Mouse (Mus musculus): ENCODE data around the gene Bbip1.

Gene Bbip1

DNA sequence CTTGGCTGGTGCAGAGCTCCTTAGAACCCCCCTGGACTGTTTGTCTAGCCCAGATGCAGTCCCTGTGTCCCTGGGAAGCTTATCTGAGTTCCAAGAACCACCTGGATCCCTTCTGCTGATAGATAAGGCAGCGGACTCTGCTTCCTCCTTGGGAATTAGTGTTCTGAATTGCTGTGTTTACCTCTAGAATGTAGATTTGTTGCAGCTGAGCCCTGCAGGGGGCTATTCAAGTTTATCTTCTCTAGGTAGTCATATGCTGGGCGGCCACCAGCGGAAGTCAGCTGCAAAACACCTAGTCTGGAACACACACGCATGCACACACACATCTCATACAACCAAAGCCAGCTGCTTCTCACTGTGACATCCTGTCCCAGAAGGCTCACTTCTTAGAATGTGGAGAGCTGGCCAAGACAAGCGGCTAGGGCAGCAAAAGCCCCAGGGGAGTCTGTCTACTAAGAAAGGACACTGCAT lies 53.6 kb downstream of the Bbip1 start:
- peak; percentile 86 for DNase-seq (ENCODE audit: low read depth, low spot score)

DNA sequence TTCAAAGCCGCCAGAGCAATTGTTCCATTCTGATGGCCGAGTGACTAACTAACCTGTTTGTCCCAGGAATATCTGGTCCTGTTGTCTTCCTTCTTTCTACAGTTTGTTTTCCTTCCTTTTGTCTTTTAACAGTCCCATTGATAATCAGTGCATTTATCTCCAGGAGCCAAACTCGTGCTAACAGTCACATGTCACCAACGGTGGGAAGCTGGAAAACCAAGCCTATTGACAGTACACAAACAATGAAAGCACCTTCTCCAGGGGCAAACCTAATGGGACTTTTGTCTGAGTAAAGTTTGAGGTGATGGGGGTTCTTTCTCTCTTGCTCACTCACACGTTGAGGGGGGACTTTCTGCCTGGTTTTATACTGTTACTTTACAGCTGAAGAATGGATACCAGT lies 54.2 kb downstream of the Bbip1 start:
- DNase-seq (ENCODE audit: low read depth, low spot score) = no peak

DNA sequence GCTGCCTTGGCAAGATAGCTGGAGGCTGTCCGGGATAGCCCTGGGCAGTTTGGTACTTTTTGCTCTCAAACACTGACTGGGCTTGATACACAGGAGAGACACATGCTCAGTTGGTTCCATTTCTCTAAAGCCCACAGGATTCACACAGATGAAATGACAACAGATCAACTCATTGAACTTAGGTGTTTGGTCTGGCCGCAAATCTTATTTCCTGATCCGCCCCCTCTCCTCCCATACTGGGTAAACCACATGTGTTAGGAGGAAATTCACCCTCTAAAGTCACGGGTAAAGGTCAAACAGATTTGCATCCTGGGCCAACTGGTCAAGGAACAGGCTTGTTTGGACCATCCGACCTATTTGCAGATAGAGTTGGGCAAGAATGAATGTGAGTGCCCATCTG lies 54.9 kb downstream of the Bbip1 start:
- peak; percentile 71 for DNase-seq (ENCODE audit: low read depth, low spot score)

DNA sequence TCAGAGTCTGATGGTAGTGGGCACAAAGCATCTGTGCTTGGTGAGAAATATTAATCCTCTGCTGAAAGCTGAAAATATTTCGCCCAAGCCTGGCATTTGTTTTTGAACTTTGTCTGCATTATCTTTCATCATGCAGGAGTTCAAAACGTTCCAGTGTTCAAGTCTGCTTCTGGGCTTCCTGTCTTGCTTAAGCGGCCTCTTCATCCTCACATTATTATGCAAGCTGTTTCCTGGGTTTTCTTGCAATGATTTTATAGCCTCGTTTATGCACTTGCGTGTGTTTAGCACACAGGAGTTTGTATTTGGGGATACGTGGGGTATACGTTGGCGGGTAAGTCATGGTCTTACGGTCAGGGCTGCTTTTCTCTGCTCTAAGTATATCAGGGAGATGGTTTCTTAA lies 56.1 kb downstream of the Bbip1 start:
- peak; percentile 55 for DNase-seq (ENCODE audit: low read depth, low spot score)

DNA sequence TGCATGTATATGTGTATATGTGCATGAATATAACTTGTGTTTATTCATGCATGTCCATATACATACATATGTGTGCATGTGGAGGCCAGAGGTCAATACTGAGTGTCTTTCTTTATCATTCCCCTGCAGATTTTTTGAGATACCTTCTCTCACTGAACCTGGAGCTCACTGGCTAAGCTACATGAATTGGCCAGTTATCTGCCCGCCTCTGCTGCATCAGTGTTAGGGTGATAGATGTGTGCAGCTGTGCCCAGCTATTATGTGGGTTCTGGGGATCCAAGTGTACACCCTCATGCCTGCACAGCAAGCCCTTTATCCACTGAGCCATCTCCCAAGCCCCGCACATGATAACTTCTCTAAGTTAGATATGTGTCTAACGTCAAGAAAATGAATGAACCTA lies 56.6 kb downstream of the Bbip1 start:
- DNase-seq (ENCODE audit: low read depth, low spot score) = no peak

DNA sequence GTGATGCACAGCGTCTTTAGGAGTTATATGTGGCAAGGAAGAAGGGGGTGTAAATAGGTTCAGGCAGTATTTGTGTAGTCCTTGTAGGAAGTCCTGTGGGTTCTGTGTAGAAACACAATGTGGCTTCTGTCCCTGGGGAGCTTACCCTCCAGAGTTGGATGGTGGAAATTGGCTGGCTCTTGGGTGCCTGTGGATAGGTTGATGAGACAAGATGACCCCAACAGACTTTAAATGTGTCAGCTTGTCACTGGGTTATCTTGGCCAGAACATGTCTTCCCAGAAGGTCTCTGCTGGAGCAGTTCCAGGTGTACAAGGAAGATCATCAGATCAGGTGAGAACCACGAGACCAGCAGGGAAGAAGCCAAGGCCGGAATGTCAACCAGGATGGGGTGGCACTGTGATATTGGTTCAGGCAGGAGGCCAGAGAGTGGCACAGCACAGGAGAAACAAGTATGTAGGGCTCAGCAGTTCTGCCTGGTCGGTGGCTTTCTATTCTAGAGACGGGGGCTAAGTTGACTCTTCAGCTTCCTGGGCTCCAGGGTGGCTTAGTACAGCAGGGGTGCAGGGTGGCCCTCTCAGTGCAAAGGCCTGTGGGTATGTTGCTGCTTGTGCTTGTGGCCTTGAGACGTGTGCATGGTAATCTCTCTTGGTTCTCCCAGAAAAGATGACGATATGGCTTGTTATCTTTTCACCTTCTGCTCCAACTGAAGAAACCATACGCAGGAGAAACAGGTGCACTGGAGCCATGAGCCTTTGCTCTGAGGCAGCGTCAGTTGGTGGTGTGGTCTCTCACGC lies 57.7 kb downstream of the Bbip1 start:
- DNase-seq (ENCODE audit: low read depth, low spot score) = no peak

DNA sequence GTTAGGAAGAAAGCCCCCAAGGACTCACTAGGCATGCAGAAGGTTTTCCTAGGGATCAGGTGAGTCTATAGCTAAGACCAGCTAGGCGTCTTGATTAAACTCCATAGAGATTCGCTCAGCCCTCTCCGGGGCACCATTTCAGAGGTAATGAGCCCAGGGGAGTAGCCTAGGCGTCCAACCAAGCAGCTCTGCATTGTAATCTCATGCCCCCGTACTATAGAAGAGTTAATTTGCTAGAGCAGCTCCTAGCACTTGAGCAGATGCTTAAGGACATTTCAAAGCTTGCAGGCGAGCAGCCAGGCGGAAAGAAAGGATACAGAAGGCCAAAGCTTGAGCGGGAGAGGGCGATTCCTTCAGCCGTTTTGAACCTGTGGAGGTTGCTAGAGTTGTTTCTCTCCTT lies 59.0 kb downstream of the Bbip1 start:
- no peak for DNase-seq (ENCODE audit: low read depth, low spot score)

DNA sequence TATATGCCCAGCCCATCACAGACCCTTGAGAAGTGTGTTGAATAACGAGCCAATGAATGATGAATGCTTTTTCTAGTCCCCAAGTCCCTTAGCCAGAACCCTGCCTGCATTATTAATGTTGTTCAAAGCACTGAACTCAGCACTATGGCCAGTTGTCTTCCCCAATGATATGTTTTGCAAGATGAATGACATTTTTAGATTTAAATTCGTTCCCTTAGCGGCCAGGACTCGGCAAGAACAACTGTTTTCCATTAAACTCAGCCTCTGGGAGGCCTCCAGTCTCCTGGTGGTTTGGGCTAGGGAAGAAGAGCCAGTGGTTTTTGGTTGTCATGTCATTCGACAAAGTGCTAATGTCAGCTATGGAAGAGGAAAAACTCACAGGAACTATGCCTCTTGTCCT lies 62.6 kb downstream of the Bbip1 start:
- no peak for DNase-seq (ENCODE audit: low read depth, low spot score)

DNA sequence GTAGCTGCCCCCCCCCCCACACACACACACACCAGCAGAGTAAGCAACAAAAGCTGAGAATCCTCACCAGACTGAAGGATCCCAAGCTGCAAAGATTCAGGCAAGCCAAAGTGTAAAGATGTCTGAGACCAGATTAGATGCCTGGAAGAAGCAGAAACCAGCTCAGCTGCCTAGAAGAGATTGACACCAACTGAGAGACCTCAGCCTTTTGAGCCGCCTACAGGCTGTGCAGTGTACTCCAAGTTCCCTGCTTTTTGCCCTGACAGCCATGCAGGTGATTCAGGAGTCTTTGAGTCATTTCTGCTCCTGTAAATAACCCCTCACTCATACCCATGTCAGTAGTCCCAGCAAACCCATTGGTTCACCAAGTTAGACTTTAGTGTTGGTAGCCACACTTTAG lies 64.0 kb downstream of the Bbip1 start:
- no peak for DNase-seq (ENCODE audit: low read depth, low spot score)

Data from CD4-positive, CD25-positive, alpha-beta regulatory T cell, adult 2 months (primary cell).